Mouse (Mus musculus) small intestine, adult 2 months (tissue): Measurements from ENCODE around the gene Gm15737.

Source experiments
- CTCF ChIP-seq: fragments of 200-500 bp; IDR thresholded peaks from 2 replicates; pipeline ENCODE4 v1.5.1; 2012; ENCODE audit warnings: low read depth, mild to moderate bottlenecking, control low read depth, inconsistent platforms, low read length, moderate library complexity, mixed read lengths; ENCODE audit not compliant: insufficient replicate concordance, insufficient read length; ENCODE audit errors: extremely low read depth
- POLR2A ChIP-seq: fragments of 200-500 bp; IDR thresholded peaks from 2 replicates; pipeline ENCODE4 v1.6.1; 2012; ENCODE audit warnings: low read depth, mild to moderate bottlenecking, control low read depth, inconsistent platforms, low read length, moderate library complexity

DNA sequence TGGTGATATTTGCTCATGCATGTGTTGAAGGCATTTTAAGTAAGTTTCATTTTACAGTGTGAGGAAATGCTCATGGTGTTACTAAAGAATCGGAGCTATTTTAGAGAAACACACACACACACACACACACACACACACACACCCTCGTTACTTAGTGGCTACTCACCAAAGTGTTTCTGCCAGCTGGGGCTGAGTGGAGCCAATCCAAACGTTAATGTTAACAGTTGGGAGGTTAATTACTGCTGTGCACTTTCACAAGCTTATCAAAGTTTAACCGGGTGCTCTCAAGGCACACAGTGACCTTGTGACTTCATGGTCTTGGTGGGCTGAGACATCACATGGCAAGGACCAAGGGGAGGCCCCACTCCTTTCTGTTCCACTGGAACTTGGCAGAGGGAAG lies 52.7 kb downstream of the Gm15737 start:
- TF ChIP-seq CTCF (no peak), POLR2A (no peak)
